Mouse (Mus musculus) ovary, postnatal 36 days (tissue): Measurements from ENCODE around the gene Ets1.

ENCODE experiments used
- DNase-seq: peaks from one replicate; pipeline ENCODE4 v3.0.0; 2022; ENCODE audit warnings: low spot score, mixed read lengths

Gene Ets1

GRCm38 (mm10) chr9:32635627-32636385 lies at the start of gene Ets1:
TSS of gene Ets1 (plus strand) at chr9:32636221.
- DNase-seq = no peak

DNA sequence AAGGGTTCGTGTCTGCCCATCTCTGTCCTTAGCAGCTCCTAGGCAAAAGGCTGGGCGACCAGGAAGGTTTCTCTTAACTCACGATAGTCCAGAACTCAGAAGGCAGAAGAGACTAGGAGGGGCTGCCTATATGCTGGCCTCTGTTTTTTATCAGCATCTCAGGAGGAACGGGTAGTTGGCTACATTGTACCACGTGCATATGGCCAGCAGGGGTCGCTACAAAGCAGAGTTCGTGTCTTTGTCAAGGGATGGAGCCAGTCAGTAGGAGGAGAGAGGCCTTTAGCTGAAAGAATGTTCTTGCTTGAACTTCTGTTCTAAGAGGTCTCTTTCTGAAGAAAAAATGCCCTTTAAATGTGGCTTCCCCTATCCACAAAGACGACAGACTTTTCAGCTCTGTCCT lies 46.1 kb upstream of the Ets1 start:
- DNase-seq = peak; percentile 75

GRCm38 (mm10) chr9:32590571-32590970 lies 45.5 kb upstream of the Ets1 start:
- DNase-seq = no peak

- peak; percentile 44 for DNase-seq
Observed at GRCm38 (mm10) chr9:32591732-32592582, 44.1 kb upstream of the Ets1 start.

DNA sequence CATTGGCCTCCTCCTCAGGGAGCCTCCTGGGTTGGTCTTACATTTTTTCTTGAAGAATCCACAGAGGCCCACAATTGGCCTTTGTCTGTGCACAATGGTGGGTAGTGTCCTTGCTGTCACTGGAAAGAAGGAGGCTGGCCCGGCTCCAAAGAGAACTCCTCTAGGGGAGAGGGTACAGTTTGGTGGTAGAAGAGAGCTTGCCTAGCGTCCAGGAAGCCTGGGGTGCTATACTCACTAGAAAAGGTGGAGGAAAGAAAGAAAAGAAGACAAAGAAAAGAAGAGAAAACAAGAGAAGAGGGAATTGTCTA lies 43.5 kb upstream of the Ets1 start:
- no peak for DNase-seq

GRCm38 (mm10) chr9:32593816-32594215 lies 42.2 kb upstream of the Ets1 start:
- no peak for DNase-seq

DNA sequence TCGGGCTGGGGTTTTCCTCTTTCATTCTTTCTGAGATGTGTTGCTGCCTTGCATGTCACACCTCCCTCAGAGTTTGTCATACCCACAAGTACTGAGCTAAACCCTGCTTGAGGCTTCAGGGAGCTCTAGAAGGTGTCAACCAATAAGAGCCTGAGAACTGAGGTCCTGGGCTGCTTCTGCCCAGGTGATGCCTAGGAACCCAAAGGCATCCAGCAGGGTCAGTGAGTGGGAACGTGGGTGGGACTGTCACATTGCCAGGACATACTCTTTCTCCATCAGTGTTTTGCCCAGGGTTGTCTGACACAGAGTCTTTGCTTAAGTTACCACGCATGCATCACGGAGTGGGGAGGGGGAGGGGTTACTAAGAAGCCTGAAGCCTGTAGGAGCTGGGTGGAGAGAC lies 41.7 kb upstream of the Ets1 start:
- no peak for DNase-seq

- no peak for DNase-seq
Observed at GRCm38 (mm10) chr9:32595076-32595820, 40.8 kb upstream of the Ets1 start.

DNA sequence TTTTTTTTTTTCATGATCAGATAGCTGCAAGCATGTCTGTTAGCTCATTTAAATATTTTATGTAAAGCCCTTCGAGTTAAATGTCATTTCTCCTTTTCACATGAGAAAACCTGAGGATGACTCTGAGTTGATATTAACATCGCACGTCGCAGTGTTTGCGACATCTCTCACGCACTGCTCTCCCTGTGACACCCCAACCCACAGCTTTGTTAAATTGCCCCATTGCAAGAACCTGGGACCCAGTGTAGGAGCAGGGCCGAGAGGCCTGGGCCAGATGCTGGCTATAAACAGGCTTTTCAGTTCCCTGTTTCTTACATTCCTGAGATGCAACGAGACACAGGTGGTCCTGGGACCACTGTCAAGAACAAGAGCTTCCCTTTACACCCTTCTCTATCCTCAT lies 39.7 kb upstream of the Ets1 start:
- DNase-seq = no peak

DNA sequence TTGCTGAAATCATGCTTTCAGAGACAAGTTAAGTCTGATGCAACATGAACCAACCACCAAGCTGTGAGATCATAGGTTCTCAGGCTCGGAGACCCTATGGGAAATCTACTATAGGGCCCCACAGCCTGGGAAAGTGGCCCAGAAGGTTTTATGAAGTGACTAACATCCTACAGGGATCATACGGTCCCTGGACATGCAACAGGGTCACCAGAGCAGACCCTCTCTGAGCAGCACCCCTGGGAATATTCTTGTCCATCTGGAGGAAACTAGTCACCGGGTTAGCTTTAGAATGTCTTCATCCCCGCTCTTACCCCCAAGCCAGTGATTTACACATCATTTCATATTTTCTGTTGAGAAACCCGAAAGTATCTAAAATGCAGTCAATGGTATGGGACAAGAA lies 34.1 kb upstream of the Ets1 start:
- DNase-seq = no peak

DNA sequence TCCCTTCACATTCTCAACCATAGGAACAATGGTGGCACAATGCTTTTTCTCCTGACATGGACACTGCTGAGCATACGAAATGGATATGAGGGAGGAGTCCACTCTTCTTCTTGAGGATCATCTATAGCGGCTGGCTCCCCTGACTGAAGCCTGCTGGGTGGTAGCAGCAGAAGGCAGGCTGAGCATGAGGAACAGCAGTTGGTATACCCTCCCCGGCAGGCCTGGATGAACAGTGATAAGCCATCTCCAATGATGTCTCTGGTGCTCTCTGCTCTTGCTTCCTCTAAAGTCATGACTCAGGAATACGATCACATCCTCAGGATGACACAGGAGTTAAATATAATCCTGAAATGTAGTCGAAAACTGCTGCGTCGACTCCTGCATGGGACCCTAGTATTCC lies 32.9 kb upstream of the Ets1 start:
- no peak for DNase-seq

- DNase-seq = no peak
Observed at GRCm38 (mm10) chr9:32607218-32607617, 28.8 kb upstream of the Ets1 start.

GRCm38 (mm10) chr9:32608831-32609610 lies 27.0 kb upstream of the Ets1 start:
- no peak for DNase-seq

DNA sequence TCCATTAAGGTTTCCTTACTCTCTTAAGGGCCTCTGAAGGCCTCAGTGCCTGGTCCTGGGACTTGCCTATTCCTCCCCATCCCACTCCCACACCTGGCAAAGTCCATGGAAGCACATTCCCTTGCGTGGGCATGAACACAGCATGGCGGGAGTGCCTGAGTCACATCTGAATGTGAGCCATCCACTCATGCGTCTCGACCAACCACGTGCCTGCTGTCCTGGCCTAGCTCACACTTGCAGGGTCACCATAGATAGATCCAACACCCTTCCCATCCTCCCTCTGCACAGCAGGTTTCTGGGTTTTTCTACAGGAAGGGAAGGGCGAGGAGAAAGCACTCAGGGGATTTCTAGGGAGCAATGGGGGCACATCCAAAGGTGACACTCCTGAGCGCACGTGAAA lies 25.8 kb upstream of the Ets1 start:
- no peak for DNase-seq

GRCm38 (mm10) chr9:32610631-32611030 lies 25.4 kb upstream of the Ets1 start:
- no peak for DNase-seq

DNA sequence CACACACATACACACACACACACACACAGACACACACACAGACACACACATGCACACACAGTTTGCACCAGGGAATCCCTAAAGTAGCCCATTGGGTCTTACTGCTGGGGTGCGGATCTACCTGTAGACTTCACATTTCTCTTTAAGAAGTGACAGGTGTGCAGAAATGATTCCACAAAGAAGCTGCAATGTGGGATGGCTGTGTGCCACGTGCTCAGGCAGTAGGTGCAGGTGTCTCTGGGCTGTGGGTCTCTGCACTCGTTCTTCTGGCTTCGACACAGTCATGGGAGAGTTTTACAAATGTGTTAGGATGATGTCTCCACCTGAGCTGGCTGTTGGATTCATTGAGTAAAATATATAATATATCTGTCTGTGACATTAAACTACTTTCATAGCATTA lies 24.7 kb upstream of the Ets1 start:
- DNase-seq = no peak

DNA sequence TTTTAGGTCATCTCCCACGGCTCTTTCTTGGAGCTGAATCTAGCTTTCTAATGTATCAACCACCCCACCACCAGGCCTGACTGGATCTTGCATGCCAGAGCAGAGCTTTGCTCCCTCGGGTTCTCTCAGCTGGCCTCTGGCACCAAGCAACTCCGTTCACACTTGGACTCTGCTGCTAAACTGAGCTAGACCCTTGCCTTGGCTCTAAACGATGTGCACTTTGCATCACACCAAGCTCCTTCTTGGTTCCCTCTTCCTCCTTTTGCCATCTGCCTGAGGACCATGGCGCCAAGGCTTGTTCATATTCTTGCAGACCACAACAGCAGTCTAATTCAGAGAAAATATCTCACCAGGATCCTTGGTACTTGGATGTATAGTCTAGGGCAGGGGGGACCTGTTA lies 23.6 kb upstream of the Ets1 start:
- DNase-seq = no peak

GRCm38 (mm10) chr9:32612861-32613421 lies 23.1 kb upstream of the Ets1 start:
- DNase-seq = no peak

GRCm38 (mm10) chr9:32614191-32614590 lies 21.8 kb upstream of the Ets1 start:
- DNase-seq = no peak

GRCm38 (mm10) chr9:32615461-32615860 lies 20.6 kb upstream of the Ets1 start:
- no peak for DNase-seq

DNA sequence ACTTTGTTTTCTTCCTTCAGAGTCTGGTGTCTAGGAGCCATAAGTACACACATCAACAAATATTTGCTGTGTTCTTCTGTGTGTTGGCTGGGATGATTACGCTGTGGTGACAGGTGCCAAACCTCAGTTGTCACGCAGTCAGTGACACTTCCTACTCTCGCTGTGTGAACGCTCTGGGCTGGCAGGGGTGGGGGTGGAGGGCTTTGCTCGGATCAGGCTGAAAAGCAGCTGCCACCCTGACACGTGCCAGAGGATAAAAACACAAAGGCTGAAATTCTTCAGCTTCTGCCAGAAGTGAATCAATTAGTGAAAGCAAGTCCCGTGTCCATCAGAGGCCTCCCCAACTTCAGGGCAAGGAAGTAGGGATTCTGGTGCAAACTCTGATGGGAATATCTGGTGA lies 20.0 kb upstream of the Ets1 start:
- DNase-seq = no peak
